Mouse (Mus musculus) inflammation-experienced regulatory T-cells, adult 6 months (primary cell): ENCODE data around the gene Gm19426. TPM values are rescaled to one million over a fixed set of nuclear protein-coding genes. Genes with fewer than 3 reads are reported as not detected.
"Not testable (repeated sequence)": the region's sequence is repeated elsewhere in the genome, so short reads cannot be mapped to it uniquely, and the experiment has no call there.

Source experiments
- ATAC-seq: one replicate; pipeline ENCODE4 v1.8.0; 2017
- polyA plus RNA-seq, 3 experiments: library from polyadenylated mRNA; unstranded; fragments of 100-300 nt; shearing (Covaris generic); gene quantifications; one replicate each; pipeline ENCODE4 v1.2.1; 2017

The Gm19426 gene
- polyA plus RNA-seq, 3 experiments from 2014 or later = not detected

DNA sequence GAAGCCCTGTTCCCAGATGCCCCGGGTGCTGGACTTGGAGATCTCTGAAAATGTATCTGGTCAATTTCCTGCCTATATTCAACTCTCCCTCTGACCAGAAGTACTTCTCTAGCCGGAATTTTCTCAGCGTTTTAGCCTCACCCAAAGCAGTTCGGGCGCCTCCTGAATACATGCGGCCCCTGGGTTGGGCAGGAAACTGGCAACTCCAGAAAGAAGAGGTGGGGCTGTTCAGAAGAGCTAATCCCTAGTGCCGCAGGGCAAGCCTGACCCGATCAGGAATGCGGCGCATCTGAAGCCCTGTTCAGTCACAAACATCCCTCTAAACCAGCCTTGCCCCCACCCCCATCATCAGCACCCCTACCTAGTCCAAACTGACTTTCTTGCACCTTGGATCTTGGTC lies 671 bp upstream of the Gm19426 start:
- no peak for ATAC-seq

DNA sequence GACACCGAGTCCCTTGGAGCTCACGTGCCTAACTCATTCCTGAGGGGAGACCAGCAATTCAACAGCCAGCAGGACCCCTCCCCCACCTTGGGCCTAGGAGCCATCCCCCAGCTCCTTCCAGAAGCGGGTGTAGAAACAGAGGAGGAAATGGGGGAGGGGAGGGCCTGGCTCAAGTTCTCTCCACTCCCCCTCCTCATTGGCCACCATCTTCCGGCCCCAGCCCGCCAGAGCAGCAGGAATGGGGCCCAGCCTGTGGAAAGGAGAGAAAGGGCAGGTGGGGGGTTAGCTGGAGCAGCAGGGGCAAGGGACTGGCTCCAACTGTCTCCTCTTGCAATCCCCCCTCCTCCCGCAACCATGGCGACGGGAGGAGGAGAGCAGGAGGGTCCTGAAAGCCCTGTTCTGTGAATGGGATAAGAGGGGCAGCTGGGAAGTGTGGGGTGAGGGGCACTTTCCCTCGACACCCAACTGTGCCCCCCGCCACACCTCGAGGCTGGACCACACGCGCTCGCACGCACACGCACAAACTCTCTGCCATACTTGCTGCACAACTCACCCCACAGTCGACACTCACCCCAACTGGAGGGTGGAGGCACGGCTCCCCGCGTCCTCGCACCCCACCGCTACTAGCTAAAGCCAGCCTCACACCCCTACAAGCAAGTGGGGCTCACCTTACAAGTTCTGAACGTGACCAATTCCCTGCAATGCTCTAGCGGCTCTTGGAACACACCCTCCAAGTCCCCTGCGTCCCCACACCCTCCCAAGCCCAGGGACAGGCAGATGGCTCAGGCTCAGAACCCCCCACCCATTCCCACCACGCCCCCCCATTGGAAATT lies 788 bp downstream of the Gm19426 start:
- no peak for ATAC-seq

DNA sequence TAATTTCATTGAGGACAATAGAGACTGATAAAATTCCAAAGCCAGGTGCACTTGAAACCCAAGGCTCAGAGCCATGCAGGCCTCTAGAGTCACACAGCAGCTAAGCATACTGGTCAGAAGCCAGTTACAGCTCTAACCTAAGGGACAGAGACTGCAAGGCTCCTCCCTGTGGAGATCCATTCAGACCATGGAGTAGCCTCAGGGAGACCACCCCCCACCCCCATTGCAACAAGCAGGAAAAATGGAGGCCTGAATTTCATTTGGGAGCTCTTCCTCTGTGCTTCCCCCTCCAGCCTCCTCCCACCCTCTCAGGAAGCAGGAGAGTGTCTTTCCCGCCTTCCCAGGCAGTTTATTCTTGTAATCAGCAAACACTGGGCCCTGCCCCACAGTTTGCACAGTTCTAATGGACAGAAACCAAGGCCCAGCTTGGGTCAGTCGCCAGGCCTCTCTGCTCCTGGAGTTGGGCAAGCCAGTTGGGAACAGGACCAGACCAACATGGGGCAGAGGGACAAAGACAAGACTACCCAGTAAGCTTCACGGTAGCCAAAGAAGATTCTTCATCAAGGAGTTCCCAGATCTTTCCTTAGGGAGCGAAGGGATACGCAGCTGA lies 1.5 kb downstream of the Gm19426 start:
- no peak for ATAC-seq

DNA sequence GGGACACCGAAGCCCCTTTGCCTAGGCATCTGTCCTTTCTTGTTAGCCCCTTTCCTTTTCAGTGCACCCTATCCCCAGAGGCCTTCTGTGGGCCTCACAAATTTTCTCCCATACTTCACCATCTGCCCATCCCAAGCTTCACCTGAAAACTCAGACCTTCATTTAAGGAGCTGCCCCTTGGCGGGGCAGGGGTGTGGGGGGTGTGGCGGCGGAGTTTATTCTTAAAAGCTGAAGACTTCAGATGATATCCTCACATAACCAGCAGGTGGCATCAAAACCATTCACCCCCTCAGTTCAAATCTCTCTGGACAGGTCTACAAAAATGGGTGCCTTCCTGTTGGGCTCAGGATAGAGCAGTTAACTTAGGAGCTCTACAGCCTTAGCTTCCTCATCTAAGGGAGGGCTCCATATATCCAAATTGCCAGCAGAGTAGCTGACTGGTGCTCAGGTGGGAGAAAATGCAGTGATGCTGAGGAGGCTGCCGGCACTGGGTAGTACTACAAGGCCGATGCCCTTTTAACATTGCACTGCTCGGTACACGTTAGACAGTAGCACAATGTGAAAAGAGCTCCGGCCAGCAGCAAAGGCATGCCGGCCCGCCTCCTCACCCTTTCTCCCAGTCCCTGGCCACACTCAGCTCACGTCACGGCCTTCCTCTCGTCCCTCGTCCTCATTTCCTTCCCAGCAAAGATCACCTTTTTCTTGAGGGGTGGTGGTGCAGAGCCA lies 2.7 kb downstream of the Gm19426 start:
- no peak for ATAC-seq

DNA sequence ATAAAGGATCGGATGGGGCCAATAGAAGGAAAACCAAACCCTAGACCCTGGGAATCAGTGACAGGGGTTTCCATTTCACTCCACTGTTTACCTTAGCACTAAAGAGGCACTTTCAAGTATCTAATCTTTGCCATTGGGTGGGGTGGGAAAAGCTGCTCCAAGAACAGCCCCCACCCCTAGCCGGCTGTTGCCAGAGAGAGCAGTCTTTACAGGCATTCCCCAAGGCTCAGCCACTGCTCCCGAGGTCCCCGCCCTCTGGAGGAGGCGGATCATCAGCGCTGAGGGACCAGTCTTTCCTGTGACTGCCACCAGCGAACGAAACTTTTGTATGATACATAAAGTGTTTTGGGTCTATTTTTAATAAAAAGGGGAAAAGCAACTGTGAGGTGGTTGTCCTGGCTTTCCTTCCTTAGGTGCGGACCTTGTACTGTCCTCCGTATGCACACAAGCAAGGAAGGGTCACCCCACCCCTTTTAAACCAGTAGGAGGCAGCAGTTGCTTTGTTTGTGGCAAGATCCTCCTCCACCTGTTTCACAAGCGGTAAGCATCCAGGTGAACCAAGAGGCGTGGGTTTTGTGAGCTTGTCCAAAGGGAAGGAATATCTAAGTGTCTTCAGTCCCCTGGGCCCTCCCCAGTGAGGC lies 5.1 kb downstream of the Gm19426 start:
- ATAC-seq = no peak

DNA sequence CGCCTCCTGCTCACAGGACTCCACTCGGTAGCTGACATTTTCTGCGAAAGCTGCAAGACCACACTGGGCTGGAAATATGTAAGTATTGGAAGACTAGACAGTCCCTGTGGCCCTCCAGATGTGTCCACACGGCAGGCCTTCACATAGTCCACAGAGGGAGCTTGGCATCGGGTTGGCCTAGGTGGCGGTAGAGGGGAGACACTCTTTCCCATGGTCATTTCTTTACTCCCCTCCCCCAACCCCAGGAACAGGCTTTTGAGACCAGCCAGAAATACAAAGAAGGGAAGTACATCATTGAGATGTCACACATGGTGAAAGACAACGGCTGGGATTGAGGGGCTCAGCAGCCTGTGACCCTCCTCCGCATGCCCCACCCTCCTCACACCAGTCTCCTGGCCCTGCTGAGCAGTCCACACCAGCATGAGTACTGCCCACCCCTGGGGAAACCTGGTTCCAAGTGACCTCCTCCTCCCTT lies 6.0 kb downstream of the Gm19426 start:
- ATAC-seq = no peak

DNA sequence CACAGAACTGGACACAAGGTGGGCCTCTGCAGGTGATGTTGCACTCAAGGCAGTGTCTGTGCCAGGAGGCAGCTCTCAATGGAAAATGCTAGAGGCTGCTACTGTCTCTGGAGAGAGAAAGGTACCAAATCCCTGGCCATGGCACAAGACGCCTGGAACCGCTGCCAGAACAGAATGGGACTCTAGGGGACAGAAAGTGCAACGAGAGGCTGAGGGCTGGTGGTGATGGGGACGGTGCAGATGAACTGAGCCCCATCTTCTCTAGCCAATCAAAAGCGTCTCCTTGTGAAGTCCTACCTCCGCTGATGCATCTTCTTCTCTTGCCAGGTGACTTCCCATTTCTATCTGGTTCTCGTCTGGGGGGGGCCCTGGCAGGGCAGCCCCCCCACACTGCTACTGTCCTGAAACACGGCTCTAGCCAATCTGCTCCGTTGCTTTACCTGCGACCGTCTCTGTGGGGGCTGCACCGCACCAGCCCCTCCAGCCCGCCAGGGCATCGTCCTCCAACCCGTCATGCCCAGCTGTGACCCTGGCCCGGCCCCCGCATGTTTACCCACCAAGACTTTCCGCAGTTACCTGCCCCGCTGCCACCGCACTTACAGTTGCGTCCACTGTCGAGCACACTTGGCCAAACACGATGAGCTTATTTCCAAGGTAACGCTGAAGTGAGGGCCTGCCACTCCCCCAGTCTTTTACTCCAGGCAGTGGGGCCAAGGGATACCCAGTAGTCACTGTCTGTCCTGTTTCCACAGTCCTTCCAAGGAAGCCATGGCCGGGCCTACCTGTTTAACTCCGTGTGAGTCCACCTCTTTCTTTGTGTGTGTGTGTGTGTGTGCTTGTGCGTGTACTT lies 6.9 kb downstream of the Gm19426 start:
- no peak for ATAC-seq

DNA sequence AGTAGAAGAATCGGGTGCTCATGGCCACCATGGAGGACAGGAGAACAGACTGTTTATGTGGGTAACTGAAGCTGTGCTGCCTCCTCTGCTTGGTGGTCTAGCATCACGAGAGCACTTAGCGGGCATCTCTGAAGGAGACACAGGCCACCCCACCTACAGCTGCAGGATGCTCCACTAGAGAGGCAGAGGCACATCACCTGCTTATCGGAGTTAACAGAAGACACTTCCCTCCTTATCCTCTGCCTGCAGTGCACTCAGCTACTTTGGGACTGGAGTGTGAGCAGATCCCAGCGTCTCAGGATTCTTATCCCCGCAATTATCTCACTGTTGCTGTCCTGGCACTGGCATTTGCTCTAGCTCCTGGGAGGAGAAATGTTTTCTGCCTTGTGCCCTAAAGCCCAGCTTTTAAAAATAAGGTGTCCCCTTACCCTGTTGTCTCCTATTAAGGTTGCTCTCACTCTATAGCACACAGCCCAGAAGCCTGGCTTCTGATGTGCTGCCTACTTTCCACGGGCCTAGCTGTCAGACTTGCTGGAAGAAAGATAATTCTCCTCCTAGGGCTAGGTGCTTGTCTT lies 8.0 kb downstream of the Gm19426 start:
- ATAC-seq = no peak

DNA sequence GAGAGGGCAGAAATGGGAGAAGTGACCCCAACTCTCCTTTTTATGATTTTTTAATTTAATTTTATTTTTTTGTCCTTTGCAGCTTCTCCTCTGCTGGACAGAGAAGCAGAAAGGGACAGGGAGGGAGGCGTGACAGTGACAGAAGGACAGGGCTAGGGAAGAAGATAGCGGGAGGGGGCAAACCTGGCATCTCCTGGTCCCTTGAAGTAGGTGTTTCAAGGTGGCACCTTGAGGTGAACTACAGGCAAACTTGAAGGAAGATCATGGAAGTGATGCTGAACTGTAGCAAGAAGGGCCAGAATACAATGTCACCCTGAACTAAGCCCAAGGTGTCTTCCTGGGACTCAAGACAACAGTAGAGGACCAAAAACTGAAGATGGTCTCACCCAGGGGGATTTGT lies 8.5 kb downstream of the Gm19426 start:
- no peak for ATAC-seq

DNA sequence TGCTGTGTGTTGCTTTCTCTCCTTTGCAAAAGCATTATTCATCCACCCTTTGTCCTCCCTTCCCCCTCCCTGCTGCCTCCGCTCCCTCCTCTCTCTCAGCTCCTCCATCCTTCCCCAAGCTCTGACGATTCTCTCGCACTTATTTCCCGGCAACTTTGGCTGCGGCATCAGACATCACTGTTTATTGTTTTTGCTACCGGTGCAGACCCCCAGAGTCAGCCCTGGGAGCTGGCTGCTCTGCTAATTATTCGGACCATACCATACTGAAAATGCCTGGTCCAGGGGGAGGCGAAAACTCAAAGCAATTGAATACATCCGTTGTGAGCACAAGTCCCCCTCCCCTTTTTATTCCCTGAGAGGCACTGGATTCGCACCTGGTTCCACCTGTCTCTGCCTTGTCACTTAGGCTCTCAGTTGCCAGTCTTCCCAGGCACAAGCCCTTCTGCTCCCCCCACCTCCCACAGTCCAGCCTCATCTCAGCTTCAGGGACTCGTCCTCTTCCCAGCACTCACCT lies 9.0 kb downstream of the Gm19426 start:
- peak; percentile 23 for ATAC-seq

DNA sequence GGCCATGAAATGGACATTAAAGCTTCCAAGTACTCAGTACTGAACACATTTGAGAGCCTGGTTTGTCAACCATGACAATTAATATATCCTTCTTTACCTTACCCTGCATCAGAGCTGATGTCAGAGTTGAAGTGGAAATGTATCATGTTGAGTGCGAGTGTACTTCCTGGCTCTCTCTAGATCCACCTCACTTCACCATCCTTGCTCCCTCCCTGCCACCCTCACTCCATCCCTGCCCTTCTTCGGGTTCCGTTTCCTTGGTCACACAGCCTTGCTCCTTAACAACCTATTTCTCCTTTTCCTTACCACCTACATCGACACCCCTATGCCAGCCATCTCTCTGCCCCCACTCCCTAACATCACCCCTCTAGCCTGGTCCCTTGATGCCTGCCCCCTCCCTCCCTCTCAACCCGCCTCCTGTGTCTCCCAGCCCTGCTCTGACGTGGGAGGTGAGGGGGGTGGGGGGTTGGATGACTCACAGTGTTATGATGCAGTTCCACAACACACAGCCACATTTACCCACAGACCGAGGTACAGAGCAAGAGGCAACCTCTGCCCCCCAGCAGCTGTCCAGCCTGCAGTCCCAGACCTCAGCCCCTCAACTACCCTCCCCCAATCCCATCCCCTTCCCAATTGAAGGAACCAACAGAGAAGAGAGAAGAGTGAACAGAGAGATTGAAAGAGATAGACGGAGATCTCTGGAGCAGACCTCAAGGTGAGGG lies 9.7 kb downstream of the Gm19426 start, which contains the start of gene Ypel4:
Gene Ypel4, plus strand, starts transcription at position 480 of the 722 bp plus-strand sequence.
- ATAC-seq = peak; percentile 84

DNA sequence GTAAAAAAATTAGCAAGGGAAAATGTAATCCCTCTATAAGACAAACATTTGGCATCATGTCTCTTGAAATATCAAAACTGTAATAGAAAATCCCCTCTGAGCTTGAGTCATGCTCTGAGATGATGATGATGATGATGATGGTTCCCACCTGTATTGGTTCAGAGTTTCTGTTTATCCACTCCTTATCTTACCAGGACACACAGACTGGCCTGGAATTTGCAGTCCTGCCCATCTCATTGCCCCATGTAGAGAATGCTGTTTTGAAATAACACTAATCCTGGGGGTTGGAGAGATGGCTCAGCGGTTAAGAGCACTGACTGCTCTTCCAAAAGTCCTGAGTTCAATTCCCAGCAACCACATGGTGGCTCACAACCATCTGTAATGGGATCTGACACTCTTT lies 11.1 kb downstream of the Gm19426 start:
- ATAC-seq = no peak

DNA sequence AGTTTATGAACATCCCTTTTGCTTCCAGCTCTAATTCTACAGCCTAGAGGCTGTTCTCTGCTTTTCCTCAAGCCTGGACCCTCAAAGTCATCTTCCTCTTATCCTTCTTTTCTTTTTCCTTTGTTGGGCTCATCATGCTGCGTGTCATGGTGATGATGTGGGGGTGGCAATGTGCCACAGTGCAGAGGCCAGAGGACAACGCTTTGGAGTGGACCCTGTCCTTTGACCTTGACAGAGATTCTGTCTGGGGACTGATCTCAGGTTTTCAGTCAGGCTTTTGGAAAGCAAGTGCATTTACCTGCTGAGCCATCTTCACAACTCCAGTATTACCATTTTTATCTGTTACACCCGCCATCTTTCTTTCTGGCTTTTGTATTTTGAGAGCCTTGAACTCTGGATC lies 12.2 kb downstream of the Gm19426 start:
- ATAC-seq = no peak

DNA sequence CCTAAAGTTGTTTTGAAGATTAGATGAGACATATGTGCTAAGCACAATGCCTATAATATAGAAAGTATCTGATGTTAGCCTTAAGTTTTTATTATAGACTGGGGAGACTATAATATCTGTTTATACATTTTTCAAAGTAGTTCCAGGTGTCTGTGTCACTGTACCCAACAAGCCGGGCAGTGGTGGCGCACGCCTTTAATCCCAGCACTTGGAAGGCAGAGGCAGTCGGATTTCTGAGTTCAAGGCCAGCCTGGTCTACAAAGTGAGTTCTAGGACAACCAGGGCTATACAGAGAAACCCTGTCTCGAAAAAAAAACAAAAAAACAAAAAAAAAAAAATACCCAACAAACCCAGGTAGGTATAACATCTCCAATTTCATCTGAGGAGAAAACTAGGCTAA lies 15.3 kb downstream of the Gm19426 start:
- not testable (repeated sequence) for ATAC-seq

DNA sequence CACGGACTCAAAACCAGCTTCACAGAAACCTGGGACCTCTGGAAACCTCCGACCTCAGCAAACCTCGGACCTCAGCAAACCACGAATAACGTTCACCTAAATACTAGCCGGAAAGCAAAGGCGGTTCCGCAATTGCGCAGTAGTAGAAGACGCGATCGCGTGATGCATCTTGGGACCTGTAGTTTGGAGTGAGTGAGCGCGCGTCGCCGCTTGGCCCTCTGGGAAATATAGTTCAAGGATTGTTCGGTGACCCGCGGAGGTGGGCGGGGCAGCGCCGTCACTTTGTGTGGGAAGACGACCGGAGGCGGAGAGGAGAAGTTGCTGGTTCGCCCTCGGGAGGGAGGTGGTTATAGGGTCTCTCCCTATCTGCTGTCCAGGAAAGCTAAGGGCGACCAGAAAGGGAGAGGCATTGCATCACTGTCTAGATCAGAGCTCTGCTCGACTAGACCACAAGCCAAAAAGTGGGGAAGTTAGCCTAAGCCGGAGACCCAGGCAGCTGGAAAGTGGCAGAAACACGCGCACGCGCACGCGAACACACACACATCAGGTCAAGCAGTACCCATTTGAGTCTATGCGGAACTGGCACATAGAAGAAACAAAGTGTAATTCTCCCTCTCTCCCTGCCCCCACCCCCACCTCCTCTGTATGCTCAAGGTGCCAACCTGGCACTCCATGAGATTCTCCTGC lies 16.1 kb downstream of the Gm19426 start, which contains the start of gene Clp1:
Gene Clp1, minus strand, starts transcription at position 179 of the 687 bp plus-strand sequence.
- peak; percentile 98 for ATAC-seq

DNA sequence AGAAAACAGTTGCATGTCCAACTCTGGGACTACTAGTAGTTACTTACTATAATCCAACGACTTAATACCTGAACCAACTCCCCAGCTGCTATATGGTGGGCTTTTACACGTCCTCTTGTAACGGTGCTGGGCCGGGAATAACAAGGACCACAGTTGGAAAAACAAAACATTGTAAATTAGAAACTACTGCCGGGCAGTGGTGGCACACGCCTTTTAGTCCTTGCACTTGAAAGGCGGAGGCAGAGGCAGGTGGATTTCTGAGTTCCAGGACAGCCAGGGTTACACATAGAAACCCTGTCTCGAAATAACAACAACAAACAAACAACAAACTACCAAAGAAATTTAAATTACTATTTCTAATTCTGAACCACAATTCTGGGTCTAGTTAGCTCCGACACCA lies 16.7 kb downstream of the Gm19426 start:
- no peak for ATAC-seq

DNA sequence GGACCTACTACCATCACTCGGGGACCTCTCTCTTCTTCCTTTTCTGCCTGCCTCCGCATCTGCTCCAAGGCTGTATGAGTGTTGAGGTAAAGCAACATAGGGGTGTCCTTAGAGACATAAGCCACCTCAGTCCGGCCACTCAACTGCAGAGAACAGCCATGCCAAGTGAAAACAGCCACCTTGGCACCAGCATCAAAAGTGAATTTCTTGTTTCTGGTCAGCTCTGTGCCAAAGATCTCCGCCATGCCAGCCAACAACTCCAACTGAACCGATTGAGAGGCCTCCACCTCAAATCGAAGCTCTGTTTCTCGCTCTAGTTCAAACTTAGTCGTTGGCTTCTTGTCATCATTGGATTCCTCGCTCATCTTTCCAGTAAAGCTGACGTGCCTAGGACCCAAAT lies 17.7 kb downstream of the Gm19426 start:
- ATAC-seq = no peak

DNA sequence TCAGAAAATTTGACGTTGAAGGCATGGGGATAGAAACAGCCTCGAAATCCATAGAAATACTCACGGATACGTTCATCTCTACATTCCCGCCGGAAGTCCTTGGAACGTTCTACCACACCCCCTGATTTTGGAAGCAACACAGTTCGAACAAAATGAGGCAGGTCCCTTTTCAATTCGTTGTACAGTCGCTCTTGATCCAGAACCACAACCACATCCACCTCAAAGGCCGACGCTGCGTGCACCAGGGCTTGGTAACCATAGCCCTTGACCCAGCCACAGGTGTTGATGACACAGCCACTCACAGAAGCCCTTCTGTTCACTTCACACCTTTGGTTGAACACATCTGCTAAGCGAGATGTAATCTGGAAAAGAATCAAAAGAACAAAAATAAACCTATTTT lies 19.6 kb downstream of the Gm19426 start:
- no peak for ATAC-seq

DNA sequence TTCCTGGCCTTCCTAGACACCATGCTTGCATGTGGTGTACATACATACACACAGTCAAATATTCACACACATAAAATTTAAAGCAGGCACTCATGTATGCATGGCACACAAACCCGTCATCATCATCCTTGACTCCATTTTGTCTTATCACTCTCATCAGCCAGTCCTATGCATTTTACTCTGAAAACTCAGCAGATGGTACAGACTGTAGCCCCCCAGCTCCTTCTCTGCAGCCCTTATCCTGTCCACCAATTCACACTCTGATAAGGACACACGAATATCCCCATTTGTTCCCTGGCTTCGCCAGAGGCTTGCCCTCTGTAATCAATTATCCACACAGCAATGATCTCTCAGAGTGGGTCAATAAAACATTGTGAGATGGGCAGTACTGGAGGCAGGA lies 22.3 kb downstream of the Gm19426 start:
- no peak for ATAC-seq

DNA sequence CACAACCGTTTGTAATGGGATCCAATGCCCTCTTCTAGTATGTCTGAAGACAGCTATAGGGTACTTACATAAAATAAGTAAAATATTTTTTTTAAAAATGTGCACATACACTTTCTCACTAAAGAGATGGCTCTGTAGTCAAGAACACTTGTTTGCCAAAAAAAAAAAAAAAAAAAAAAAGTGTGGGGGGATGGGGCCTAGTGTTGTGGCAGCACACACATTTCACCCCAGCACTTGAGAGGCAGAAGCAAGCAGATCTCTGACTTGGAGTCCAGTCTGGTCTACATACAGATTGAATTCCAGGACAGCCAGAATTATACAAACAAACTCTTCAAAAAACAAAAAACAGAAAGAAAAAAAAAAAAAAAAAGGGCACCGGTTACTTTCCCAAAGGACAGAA lies 22.7 kb downstream of the Gm19426 start:
- no peak for ATAC-seq
